Mouse (Mus musculus): ENCODE measurements around the gene Chtop.

Chtop gene

GRCm38 (mm10) chr3:90512276-90512675, 3.0 kb upstream of the Chtop start:
- DNase-seq (ENCODE audit: low read depth, low spot score), result no peak

GRCm38 (mm10) chr3:90509747-90510123, 437 bp upstream of the Chtop start:
- DNase-seq (ENCODE audit: low read depth, low spot score), result no peak

- DNase-seq (ENCODE audit: low read depth, low spot score), result peak; percentile 59
Measured at GRCm38 (mm10) chr3:90508287-90508949, 880 bp downstream of the Chtop start.

- no peak for DNase-seq (ENCODE audit: low read depth, low spot score)
Measured at GRCm38 (mm10) chr3:90506362-90506761, 2.9 kb downstream of the Chtop start.

- no peak for DNase-seq (ENCODE audit: low read depth, low spot score)
Measured at GRCm38 (mm10) chr3:90505216-90505615, 4.1 kb downstream of the Chtop start.

GRCm38 (mm10) chr3:90503444-90503843, 5.9 kb downstream of the Chtop start:
- no peak for DNase-seq (ENCODE audit: low read depth, low spot score)

GRCm38 (mm10) chr3:90497597-90497996, 11.7 kb downstream of the Chtop start:
- DNase-seq (ENCODE audit: low read depth, low spot score), result no peak

GRCm38 (mm10) chr3:90495850-90496525, 13.3 kb downstream of the Chtop start:
- DNase-seq (ENCODE audit: low read depth, low spot score), result no peak

- no peak for DNase-seq (ENCODE audit: low read depth, low spot score)
Measured at GRCm38 (mm10) chr3:90493831-90494540, 15.3 kb downstream of the Chtop start.

- peak; percentile 79 for DNase-seq (ENCODE audit: low read depth, low spot score)
Measured at GRCm38 (mm10) chr3:90491350-90491749, 17.9 kb downstream of the Chtop start.

- peak; percentile 98 for DNase-seq (ENCODE audit: low read depth, low spot score)
Measured at GRCm38 (mm10) chr3:90490696-90491256, 18.5 kb downstream of the Chtop start, which contains the start of gene Snapin. Snapin (minus strand) TSS chr3:90491033.

GRCm38 (mm10) chr3:90488576-90488975, 20.7 kb downstream of the Chtop start:
- DNase-seq (ENCODE audit: low read depth, low spot score), result peak; percentile 80

- peak; percentile 63 for DNase-seq (ENCODE audit: low read depth, low spot score)
Measured at GRCm38 (mm10) chr3:90486998-90487397, 22.3 kb downstream of the Chtop start.

- peak; percentile 99 for DNase-seq (ENCODE audit: low read depth, low spot score)
Measured at GRCm38 (mm10) chr3:90475831-90476611, 33.3 kb downstream of the Chtop start, which contains the start of gene Ilf2. Ilf2 (plus strand) TSS chr3:90476126.

- DNase-seq (ENCODE audit: low read depth, low spot score), result peak; percentile 46
Measured at GRCm38 (mm10) chr3:90475151-90475830, 34.0 kb downstream of the Chtop start.

GRCm38 (mm10) chr3:90472213-90472612, 37.1 kb downstream of the Chtop start:
- DNase-seq (ENCODE audit: low read depth, low spot score), result peak; percentile 76

- no peak for DNase-seq (ENCODE audit: low read depth, low spot score)
Measured at GRCm38 (mm10) chr3:90467618-90468300, 41.5 kb downstream of the Chtop start.

GRCm38 (mm10) chr3:90466311-90466766, 43.0 kb downstream of the Chtop start:
- DNase-seq (ENCODE audit: low read depth, low spot score), result peak; percentile 91

- DNase-seq (ENCODE audit: low read depth, low spot score), result no peak
Measured at GRCm38 (mm10) chr3:90465686-90466310, 43.5 kb downstream of the Chtop start, which contains the start of gene Npr1. Npr1 (minus strand) TSS chr3:90465866.
